Mouse (Mus musculus) liver, adult 2 months (tissue): Measurements from ENCODE around the gene Chst8.

Experiments
- CTCF ChIP-seq: fragments of 200-500 bp; IDR thresholded peaks from 2 replicates; pipeline ENCODE4 v1.5.1; 2011; ENCODE audit warnings: low read depth, low read length, control low read depth
- POLR2A ChIP-seq: fragments of 200-500 bp; IDR thresholded peaks from 2 replicates; pipeline ENCODE4 v1.6.1; 2011; ENCODE audit warnings: low read length, control low read depth; ENCODE audit not compliant: insufficient read depth; ENCODE audit errors: extremely low read depth

DNA sequence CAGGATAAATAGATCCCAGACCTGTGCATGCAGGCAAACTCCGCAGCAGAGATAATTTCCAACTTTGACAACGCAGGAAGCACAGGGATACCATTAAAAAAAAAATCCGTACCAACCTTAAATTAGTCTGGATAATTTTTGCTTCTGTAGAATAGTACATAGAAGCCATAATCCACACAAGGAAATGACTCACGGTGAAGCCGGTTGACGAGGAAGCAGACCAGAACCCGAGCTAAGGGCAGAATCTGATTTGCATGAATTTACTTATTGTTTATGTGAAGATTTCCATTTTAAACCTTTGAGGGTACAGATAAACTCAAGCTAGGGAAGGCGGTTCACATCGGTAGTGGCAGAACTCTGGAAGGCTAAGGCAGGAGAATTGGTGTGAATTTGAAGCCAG is 28.0 kb downstream of the Chst8 start:
- TF ChIP-seq CTCF = no peak
- no peak for TF ChIP-seq POLR2A
